Mouse (Mus musculus) MEL (cell line): ENCODE data around the gene Slc9b2. TPM values are rescaled to one million over a fixed set of nuclear protein-coding genes. Genes with fewer than 3 reads are reported as not detected.

Experiments
- DNase-seq: peaks from one replicate; pipeline ENCODE4 v3.0.0; 2011; ENCODE audit warnings: low read depth, low spot score
- H3K27ac ChIP-seq: 2 replicates; pipeline ENCODE4 v1.5.1; 2012; ENCODE audit warnings: low read depth, mild to moderate bottlenecking, control low read depth, low read length, moderate library complexity; ENCODE audit not compliant: control insufficient read depth
- H3K27me3 ChIP-seq, 2 experiments: fragments of 150-350 bp in 1 of 2; sonication (generic) in 1 of 2; 2 replicates each; pipeline ENCODE4 v1.6.1; 2012; ENCODE audit warnings: low read length in 2 of 2, mild to moderate bottlenecking in 2 of 2, improper control_type of control experiment in 1 of 2, moderate library complexity in 1 of 2; ENCODE audit not compliant: insufficient read depth in 2 of 2, control insufficient read depth in 1 of 2
- H3K36me3 ChIP-seq, 2 experiments: 2 replicates each; pipeline ENCODE4 v1.6.1; 2012 to 2014; ENCODE audit warnings: low read length in 2 of 2, improper control_type of control experiment in 1 of 2, inconsistent platforms in 1 of 2, mild to moderate bottlenecking in 1 of 2; ENCODE audit not compliant: insufficient read depth in 2 of 2, control insufficient read depth in 1 of 2
- H3K4me1 ChIP-seq, 2 experiments: fragments of 150-350 bp in 1 of 2; sonication (generic) in 1 of 2; 2 replicates each; pipeline ENCODE4 v1.6.1; 2012; ENCODE audit warnings: low read length in 2 of 2, improper control_type of control experiment in 1 of 2, mild to moderate bottlenecking in 1 of 2; ENCODE audit not compliant: insufficient read depth in 2 of 2, control insufficient read depth in 1 of 2
- H3K4me3 ChIP-seq, 2 experiments: fragments of 150-350 bp in 1 of 2; sonication (generic) in 1 of 2; 2 replicates each; pipeline ENCODE4 v1.5.1; 2012; ENCODE audit warnings: low read depth in 2 of 2, low read length in 2 of 2, mild to moderate bottlenecking in 2 of 2, moderate library complexity in 2 of 2, control low read depth in 1 of 2, improper control_type of control experiment in 1 of 2; ENCODE audit not compliant: control insufficient read depth in 1 of 2, insufficient read depth in 1 of 2
- H3K79me2 ChIP-seq: 2 replicates; pipeline ENCODE4 v1.6.1; 2012; ENCODE audit warnings: mild to moderate bottlenecking, low read length, moderate library complexity; ENCODE audit not compliant: control insufficient read depth, poor library complexity, insufficient read depth
- H3K9ac ChIP-seq: 2 replicates; pipeline ENCODE4 v1.6.1; 2012; ENCODE audit warnings: low read depth, mild to moderate bottlenecking, control low read depth, low read length, moderate library complexity; ENCODE audit not compliant: control insufficient read depth, poor library complexity, severe bottlenecking
- H3K9me3 ChIP-seq: fragments of 150-350 bp; sonication (generic); replicated peaks from 2 replicates; pipeline ENCODE4 v1.6.1; 2012; ENCODE audit warnings: mild to moderate bottlenecking, low read length, improper control_type of control experiment, moderate library complexity; ENCODE audit not compliant: insufficient read depth
- CHD2 ChIP-seq: IDR thresholded peaks from 2 replicates; pipeline ENCODE4 v1.6.1; 2011; ENCODE audit warnings: low read length, improper control_type of control experiment
- E2F4 ChIP-seq: IDR thresholded peaks from 2 replicates; pipeline ENCODE4 v1.6.1; 2011; ENCODE audit warnings: low read depth, low read length, improper control_type of control experiment, borderline replicate concordance
- ELF1 ChIP-seq: IDR thresholded peaks from 2 replicates; pipeline ENCODE4 v1.6.1; 2014; ENCODE audit warnings: low read depth, mild to moderate bottlenecking, inconsistent platforms, low read length, improper control_type of control experiment, moderate library complexity
- GABPA ChIP-seq: IDR thresholded peaks from 2 replicates; pipeline ENCODE4 v1.6.1; 2012; ENCODE audit warnings: low read depth, mild to moderate bottlenecking, inconsistent platforms, low read length, improper control_type of control experiment, moderate library complexity
- GATA1 ChIP-seq: IDR thresholded peaks from 2 replicates; pipeline ENCODE4 v1.6.1; 2011; ENCODE audit warnings: low read depth, low read length, improper control_type of control experiment
- JUND ChIP-seq: IDR thresholded peaks from 2 replicates; pipeline ENCODE4 v1.6.1; 2011; ENCODE audit warnings: low read depth, mild to moderate bottlenecking, improper control_type of control experiment, low read length
- KAT2A ChIP-seq: conservative IDR thresholded peaks from 2 replicates; pipeline ENCODE4 v1.6.1; 2012; ENCODE audit warnings: low read depth, low read length, improper control_type of control experiment, inconsistent platforms
- MAFK ChIP-seq: IDR thresholded peaks from 2 replicates; pipeline ENCODE4 v1.6.1; 2011; ENCODE audit warnings: low read depth, mild to moderate bottlenecking, low read length, improper control_type of control experiment, borderline replicate concordance
- MAZ ChIP-seq: IDR thresholded peaks from 2 replicates; pipeline ENCODE4 v1.6.1; 2012; ENCODE audit warnings: low read depth, mild to moderate bottlenecking, inconsistent platforms, low read length, improper control_type of control experiment
- MEF2A ChIP-seq: IDR thresholded peaks from 2 replicates; pipeline ENCODE4 v1.6.1; 2014; ENCODE audit warnings: low read depth, mild to moderate bottlenecking, inconsistent platforms, low read length, improper control_type of control experiment; ENCODE audit not compliant: poor library complexity, insufficient replicate concordance, severe bottlenecking; ENCODE audit errors: extremely low read depth
- MYB ChIP-seq: IDR thresholded peaks from 2 replicates; pipeline ENCODE4 v1.6.1; 2011; ENCODE audit warnings: mild to moderate bottlenecking, low read depth, low read length, improper control_type of control experiment
- NELFE ChIP-seq: IDR thresholded peaks from 2 replicates; pipeline ENCODE4 v1.6.1; 2011; ENCODE audit warnings: low read depth, low read length, improper control_type of control experiment
- POLR2A ChIP-seq, 2 experiments: IDR thresholded peaks; 2 replicates each; pipeline ENCODE4 v1.6.1; 2011 to 2012; ENCODE audit warnings: low read length in 2 of 2, mild to moderate bottlenecking in 2 of 2, control low read depth in 1 of 2, improper control_type of control experiment in 1 of 2, low read depth in 1 of 2, moderate library complexity in 1 of 2; ENCODE audit not compliant: control insufficient read depth in 1 of 2, insufficient read depth in 1 of 2, poor library complexity in 1 of 2
- POLR2AphosphoS5 ChIP-seq: IDR thresholded peaks from 2 replicates; pipeline ENCODE4 v1.6.1; 2012; ENCODE audit warnings: low read depth, borderline replicate concordance, mild to moderate bottlenecking, inconsistent platforms, low read length, moderate library complexity, mixed read lengths
- SIN3A ChIP-seq: IDR thresholded peaks from 2 replicates; pipeline ENCODE4 v1.6.1; 2012; ENCODE audit warnings: low read length, improper control_type of control experiment, inconsistent platforms
- SMC3 ChIP-seq: IDR thresholded peaks from 2 replicates; pipeline ENCODE4 v1.6.1; 2011; ENCODE audit warnings: low read depth, low read length, improper control_type of control experiment
- TAL1 ChIP-seq: IDR thresholded peaks from 2 replicates; pipeline ENCODE4 v1.6.1; 2012; ENCODE audit warnings: mild to moderate bottlenecking, inconsistent platforms, low read length, moderate library complexity, mixed read lengths
- ZC3H11A ChIP-seq: IDR thresholded peaks from 2 replicates; pipeline ENCODE4 v1.6.1; 2012; ENCODE audit warnings: low read depth, mild to moderate bottlenecking, inconsistent platforms, low read length, improper control_type of control experiment
- ZKSCAN1 ChIP-seq: IDR thresholded peaks from 2 replicates; pipeline ENCODE4 v1.6.1; 2012; ENCODE audit warnings: low read depth, mild to moderate bottlenecking, inconsistent platforms, low read length, improper control_type of control experiment, moderate library complexity
- ZMIZ1 ChIP-seq: IDR thresholded peaks from 2 replicates; pipeline ENCODE4 v1.6.1; 2012; ENCODE audit warnings: low read depth, mild to moderate bottlenecking, inconsistent platforms, low read length, improper control_type of control experiment, moderate library complexity
- polyA plus RNA-seq, 2 experiments: library from polyadenylated mRNA; stranded (reverse) in 1 of 2; unstranded in 1 of 2; fragments of >175 nt in 1 of 2; fragments of >200 nt in 1 of 2; gene quantifications; 2 replicates each; pipeline versions ENCODE4 v1.2.1 to v1.2.4; 2012; ENCODE audit warnings: low replicate concordance in 2 of 2, low read depth in 1 of 2; ENCODE audit not compliant: insufficient read length in 2 of 2, insufficient read depth in 1 of 2, missing spikeins in 1 of 2
- total RNA-seq: library from RNA; depleted of rRNA; stranded (reverse); fragments of 300-350 nt; gene quantifications from 2 replicates; pipeline ENCODE4 v1.2.3, GENCODE M21; 2012

Gene Slc9b2
- total and polyA plus RNA-seq, 3 experiments, result 1.0 to 1.3 TPM; not detected in 1

GRCm38 (mm10) chr3:135377445-135377844 lies 69.9 kb downstream of the Slc9b2 start:
- TF ChIP-seq CHD2 (no peak), KAT2A (no peak)
- no peak overlapping the region for H3K27ac ChIP-seq
- no peaks in the 10 kb centered on the region for H3K4me1 ChIP-seq

GRCm38 (mm10) chr3:135379868-135380267 lies 72.4 kb downstream of the Slc9b2 start:
- no peaks in the 10 kb centered on the region for H3K36me3 ChIP-seq
- H3K79me2 ChIP-seq, result no peaks in the 10 kb centered on the region
- H3K27ac ChIP-seq, result no peak overlapping the region
- no peaks in the 10 kb centered on the region for H3K9me3 ChIP-seq
- TF ChIP-seq CHD2 (no peak), MEF2A (no peak), POLR2A (IDR thresholded peaks at IDR 0.05; ENCODE audit: control insufficient read depth in 1 of 2, insufficient read depth in 1 of 2, low read depth in 1 of 2, low read length in 2 of 2, poor library complexity in 1 of 2) (no peak), ELF1 (no peak), SIN3A (no peak), SMC3 (no peak), MAZ (no peak), MAFK (no peak), ZMIZ1 (no peak), POLR2AphosphoS5 (no peak), MYB (no peak), ZC3H11A (no peak), JUND (no peak), TAL1 (no peak), GABPA (no peak), E2F4 (no peak), ZKSCAN1 (no peak), NELFE (no peak), GATA1 (no peak)
- TF ChIP-seq, all 39 proteins: peak for 0
- Histone ChIP-seq H3K9ac (no peak overlapping the region), H3K27me3 (peaks cover 12 to 13% of the 10 kb centered on the region in 2 experiments), H3K4me1 (no peaks in the 10 kb centered on the region), H3K4me3 (no peak overlapping the region)
- DNase-seq, result no peak

More at GRCm38 (mm10) chr3:135377445-135377844, 69.9 kb downstream of the Slc9b2 start:
- Histone ChIP-seq H3K4me3 (no peak overlapping the region), H3K79me2 (no peaks in the 10 kb centered on the region), H3K27me3 (peaks cover 10 to 12% of the 10 kb centered on the region in 2 experiments), H3K9ac (no peak overlapping the region), H3K36me3 (no peaks in the 10 kb centered on the region), H3K9me3 (no peaks in the 10 kb centered on the region)
- no peak for DNase-seq
